Comparison of ENCODE assay signal across 20 mouse cellular contexts in genomic region chr16:23670161-23670560, GRCm38 (mm10).
DNase-seq lines count a peak whose midpoint lies in the region; TF ChIP-seq lines count a peak whose summit lies in the region.
"Had no signal": no experiment of that assay in that cellular context is flagged by ENCODE, and none has a peak within 500 bp of the region (broad histone marks: within the 10 kb centered on the region; RNA-seq: fewer than 3 reads in every experiment).

No protein-coding gene starts in this region.

- DNase-seq in heart, adult 2 months, result no peak
- DNase-seq in heart, postnatal 14 days, result no peak
- DNase-seq in lung, adult 2 months, result no peak
- DNase-seq in lung, adult 18-20 months, result no peak
- DNase-seq in thymus, postnatal 25 days, result peak; percentile 1
- no peak for DNase-seq in thymus, postnatal 0 days (ENCODE audit: low spot score)
- DNase-seq in urinary bladder, adult 18-20 months (ENCODE audit: low spot score in 2 of 2), result no peak
- DNase-seq: cerebellum, adult 2 months; cerebellum, postnatal 36 days; kidney, postnatal 25 days; left cerebral cortex, postnatal 4 days; liver; lung, embryonic 14.5 days; right cerebral cortex, postnatal 25 days; thymus, adult 18-20 months had no signal

- no peaks in the 10 kb centered on the region for H3K79me2 ChIP-seq in heart, adult 2 months (replicated peaks; ENCODE audit: control insufficient read depth, insufficient read depth, low read length)

- no peak for TF ChIP-seq EP300 in heart, adult 2 months (IDR thresholded peaks at IDR 0.05; ENCODE audit: insufficient read depth, low read depth, low read length)

- TF ChIP-seq CTCF in heart, adult 2 months (IDR thresholded peaks at IDR 0.05), result peak; percentile 16; the same call in 1 of the 2 replicates
- peak; percentile 28; the same call in 1 of the 2 replicates for TF ChIP-seq CTCF in lung, adult 2 months (IDR thresholded peaks at IDR 0.05; ENCODE audit: insufficient read depth, low read length)

- H3K4me3 ChIP-seq in heart, adult 2 months, result no peak overlapping the region
- no peak overlapping the region for H3K4me3 ChIP-seq in lung, adult 2 months (replicated peaks; ENCODE audit: extremely low read depth, low read depth, low read length)
- H3K4me3 ChIP-seq: embryonic facial prominence, embryonic 15.5 days; heart, embryonic 10.5 days; hindbrain, embryonic 12.5 days; intestine, embryonic 15.5 days; left cerebral cortex, adult 2 months had no signal

- H3K9ac ChIP-seq in heart, adult 2 months (ENCODE audit: low read depth, low read length), result no peak overlapping the region
- H3K9ac ChIP-seq: embryonic facial prominence, embryonic 15.5 days; hindbrain, embryonic 12.5 days; intestine, embryonic 15.5 days; lung, embryonic 14.5 days had no signal

- H3K27me3 ChIP-seq in heart, adult 2 months (ENCODE audit: control insufficient read depth, insufficient read depth, low read length), result no peaks in the 10 kb centered on the region
- H3K27me3 ChIP-seq: embryonic facial prominence, embryonic 15.5 days; hindbrain, embryonic 12.5 days; intestine, embryonic 15.5 days had no signal

- intact Hi-C loops in heart, adult 2 months (cut with DNase I), result no loop called here
- intact Hi-C loops in heart, postnatal 14 days (cut with DNase I), result no loop called here

- no peaks in the 10 kb centered on the region for H3K4me1 ChIP-seq in heart, adult 2 months (ENCODE audit: control insufficient read depth, insufficient read depth, low read length)
- H3K4me1 ChIP-seq in lung, adult 2 months (ENCODE audit: control insufficient read depth, insufficient read depth, low read length), result no peaks in the 10 kb centered on the region
- H3K4me1 ChIP-seq: embryonic facial prominence, embryonic 15.5 days; heart, embryonic 10.5 days; intestine, embryonic 15.5 days had no signal

- WGBS in heart, adult 2 months, result 73% methylated on average over 4 of the region's 4 CpGs
- 75% methylated on average over 4 of the region's 4 CpGs for WGBS in lung, adult 2 months

- no peak for TF ChIP-seq POLR2A in heart, adult 2 months (IDR thresholded peaks at IDR 0.05; ENCODE audit: insufficient read depth, low read depth, low read length)
- TF ChIP-seq POLR2A in lung, adult 2 months (IDR thresholded peaks at IDR 0.05; ENCODE audit: borderline replicate concordance, extremely low read depth, low read depth, low read length), result no peak

- no peaks in the 10 kb centered on the region for H3K36me3 ChIP-seq in heart, adult 2 months (ENCODE audit: control insufficient read depth, insufficient read depth, low read length)
- H3K36me3 ChIP-seq: embryonic facial prominence, embryonic 15.5 days; heart, embryonic 10.5 days; hindbrain, embryonic 12.5 days; intestine, embryonic 15.5 days had no signal

- H3K27ac ChIP-seq in heart, adult 2 months, result no peak overlapping the region
- H3K27ac ChIP-seq: embryonic facial prominence, embryonic 15.5 days; heart, embryonic 10.5 days; hindbrain, embryonic 12.5 days; intestine, embryonic 15.5 days; left cerebral cortex, adult 2 months had no signal
